Comparison of ENCODE assay signal across 31 mouse cellular contexts in the genomic region with DNA sequence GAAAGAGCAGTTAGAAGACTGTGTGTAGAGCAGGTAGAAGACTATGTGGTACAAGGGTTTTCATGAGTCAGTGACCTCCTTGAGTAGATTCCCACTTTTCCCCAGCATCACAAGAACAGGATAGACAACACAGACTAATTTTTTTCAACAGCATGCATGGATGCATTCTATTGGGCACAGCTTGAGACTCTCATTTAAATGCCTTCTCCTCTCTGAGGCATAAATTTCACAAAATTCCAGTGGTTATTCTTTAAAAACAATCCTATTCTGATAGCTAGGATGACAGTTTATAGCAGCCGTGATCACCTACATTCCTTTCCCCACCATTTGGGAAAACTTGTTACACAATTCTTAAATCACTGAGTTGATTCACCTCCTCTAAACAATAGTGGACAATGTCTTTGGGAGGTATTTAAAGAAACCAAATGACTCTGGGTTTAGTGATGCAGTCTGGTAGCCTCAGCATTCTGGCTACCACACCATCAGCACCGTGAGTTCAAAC.
"Had no signal": no experiment of that assay in that cellular context is flagged by ENCODE, and none has a peak within 500 bp of the region (broad histone marks: within the 10 kb centered on the region; RNA-seq: fewer than 3 reads in every experiment).

No protein-coding gene starts in this region.

- H3K36me3 ChIP-seq: limb, embryonic 10.5 days; limb, embryonic 12.5 days; limb, embryonic 13.5 days; limb, embryonic 15.5 days; liver, embryonic 12.5 days; liver, embryonic 13.5 days; liver, embryonic 15.5 days; lung, embryonic 15.5 days; midbrain, embryonic 10.5 days; midbrain, embryonic 12.5 days; midbrain, embryonic 13.5 days; midbrain, embryonic 15.5 days; neural tube, embryonic 12.5 days had no signal

- H3K9ac ChIP-seq: limb, embryonic 12.5 days; limb, embryonic 13.5 days; limb, embryonic 15.5 days; liver, embryonic 12.5 days; liver, embryonic 13.5 days; liver, embryonic 14.5 days; liver, embryonic 15.5 days; liver, postnatal 0 days; lung, embryonic 14.5 days; lung, embryonic 15.5 days; midbrain, embryonic 12.5 days; midbrain, embryonic 13.5 days; midbrain, embryonic 15.5 days; neural tube, embryonic 12.5 days had no signal

- H3K27ac ChIP-seq: limb, embryonic 10.5 days; limb, embryonic 12.5 days; limb, embryonic 13.5 days; limb, embryonic 15.5 days; liver, embryonic 12.5 days; liver, embryonic 13.5 days; liver, embryonic 14.5 days; liver, embryonic 15.5 days; lung, embryonic 15.5 days; macrophage; midbrain, embryonic 10.5 days; midbrain, embryonic 12.5 days; midbrain, embryonic 13.5 days; midbrain, embryonic 15.5 days; neural tube, embryonic 12.5 days had no signal

- H3K4me2 ChIP-seq: limb, embryonic 12.5 days; limb, embryonic 13.5 days; limb, embryonic 15.5 days; liver, embryonic 11.5 days; liver, embryonic 12.5 days; liver, embryonic 13.5 days; liver, embryonic 15.5 days; lung, embryonic 14.5 days; lung, embryonic 15.5 days; midbrain, embryonic 12.5 days; midbrain, embryonic 13.5 days; midbrain, embryonic 15.5 days; neural tube, embryonic 12.5 days had no signal

- DNase-seq: left cerebral cortex, postnatal 4 days; liver; liver, embryonic 13.5 days; liver, postnatal 0 days; lung, adult 18-20 months; lung, adult 2 months; lung, embryonic 14.5 days; lung, postnatal 10 days; lung, postnatal 14 days; lung, postnatal 36 days; lung, postnatal 4 days; midbrain, embryonic 14.5 days had no signal

- H3K9me3 ChIP-seq: limb, embryonic 10.5 days; limb, embryonic 12.5 days; limb, embryonic 13.5 days; limb, embryonic 15.5 days; liver, embryonic 12.5 days; liver, embryonic 13.5 days; liver, embryonic 15.5 days; lung, embryonic 15.5 days; megakaryocyte, embryonic 14.5 days; midbrain, embryonic 10.5 days; midbrain, embryonic 12.5 days; midbrain, embryonic 13.5 days; midbrain, embryonic 15.5 days; neural tube, embryonic 12.5 days had no signal

- H3K4me1 ChIP-seq: limb, embryonic 10.5 days; limb, embryonic 12.5 days; limb, embryonic 13.5 days; limb, embryonic 15.5 days; liver, embryonic 12.5 days; liver, embryonic 13.5 days; liver, embryonic 15.5 days; lung, embryonic 15.5 days; megakaryocyte, embryonic 14.5 days; midbrain, embryonic 10.5 days; midbrain, embryonic 12.5 days; midbrain, embryonic 13.5 days; midbrain, embryonic 15.5 days; neural tube, embryonic 12.5 days had no signal

- H3K4me3 ChIP-seq: limb, embryonic 10.5 days; limb, embryonic 12.5 days; limb, embryonic 13.5 days; limb, embryonic 15.5 days; liver, embryonic 12.5 days; liver, embryonic 13.5 days; liver, embryonic 15.5 days; lung, embryonic 15.5 days; megakaryocyte, embryonic 14.5 days; midbrain, embryonic 10.5 days; midbrain, embryonic 12.5 days; midbrain, embryonic 13.5 days; midbrain, embryonic 15.5 days; myocyte; neural tube, embryonic 12.5 days had no signal

- ATAC-seq: liver, embryonic 12.5 days; liver, postnatal 0 days; lung, postnatal 0 days; midbrain, embryonic 13.5 days; midbrain, embryonic 15.5 days; midbrain, embryonic 16.5 days had no signal

- H3K27me3 ChIP-seq: limb, embryonic 12.5 days; limb, embryonic 13.5 days; limb, embryonic 15.5 days; liver, embryonic 12.5 days; liver, embryonic 13.5 days; liver, embryonic 15.5 days; lung, embryonic 15.5 days; megakaryocyte, embryonic 14.5 days; midbrain, embryonic 12.5 days; midbrain, embryonic 13.5 days; midbrain, embryonic 15.5 days; neural tube, embryonic 12.5 days had no signal
